Mouse (Mus musculus) myocyte (in vitro differentiated cells): ENCODE data around the gene Supt4a. TPM values are rescaled to one million over a fixed set of nuclear protein-coding genes. Genes with fewer than 3 reads are reported as not detected.

Source experiments
- H3K27me3 ChIP-seq: one replicate; pipeline ENCODE4 v1.6.1; 2011; ENCODE audit not compliant: control insufficient read depth, insufficient read depth, insufficient read length
- H3K36me3 ChIP-seq: one replicate; pipeline ENCODE4 v1.6.1; 2011; ENCODE audit not compliant: control insufficient read depth, insufficient read depth
- H3K4me2 ChIP-seq: one replicate; pipeline ENCODE4 v1.6.1; 2011; ENCODE audit warnings: low read depth, control low read depth
- H3K4me3 ChIP-seq: one replicate; pipeline ENCODE4 v1.5.1; 2011; ENCODE audit warnings: mild to moderate bottlenecking, control low read depth, moderate library complexity
- H3K79me2 ChIP-seq: one replicate; pipeline ENCODE4 v1.6.1; 2011; ENCODE audit not compliant: control insufficient read depth, insufficient read depth
- H3ac ChIP-seq: one replicate; pipeline ENCODE4 v1.6.1; 2011; ENCODE audit not compliant: control insufficient read depth, insufficient read length
- CEBPB ChIP-seq: IDR thresholded peaks from 2 replicates; pipeline ENCODE4 v1.6.1; 2011; ENCODE audit warnings: mild to moderate bottlenecking, moderate library complexity; ENCODE audit not compliant: poor library complexity, insufficient read depth, severe bottlenecking
- E2F4 ChIP-seq: IDR thresholded peaks from one replicate; pipeline ENCODE4 v1.6.1; 2011; ENCODE audit warnings: mild to moderate bottlenecking, control low read depth, moderate library complexity; ENCODE audit not compliant: insufficient read depth
- MAX ChIP-seq: IDR thresholded peaks from one replicate; pipeline ENCODE4 v1.6.1; 2011; ENCODE audit warnings: low read depth, mild to moderate bottlenecking, control low read depth
- MYOD1 ChIP-seq, 3 experiments: IDR thresholded peaks; one replicate each; pipeline ENCODE4 v1.6.1; 2011; ENCODE audit warnings: control low read depth in 2 of 3, low read depth in 2 of 3, mild to moderate bottlenecking in 2 of 3, moderate library complexity in 1 of 3; ENCODE audit not compliant: insufficient read length in 2 of 3, control insufficient read depth in 1 of 3
- MYOG ChIP-seq, 3 experiments: IDR thresholded peaks; one replicate each; pipeline ENCODE4 v1.6.1; 2011; ENCODE audit warnings: control low read depth in 2 of 3, low read depth in 2 of 3, mild to moderate bottlenecking in 2 of 3; ENCODE audit not compliant: insufficient read length in 2 of 3, control insufficient read depth in 1 of 3, insufficient read depth in 1 of 3
- POLR2A ChIP-seq: IDR thresholded peaks from one replicate; pipeline ENCODE4 v1.6.1; 2011; ENCODE audit warnings: low read depth, mild to moderate bottlenecking, control low read depth, moderate library complexity; ENCODE audit not compliant: insufficient read length
- POLR2AphosphoS2 ChIP-seq: IDR thresholded peaks from one replicate; pipeline ENCODE4 v1.6.1; 2011; ENCODE audit warnings: low read depth, control low read depth; ENCODE audit not compliant: insufficient read length
- REST ChIP-seq: IDR thresholded peaks from one replicate; pipeline ENCODE4 v1.6.1; 2011; ENCODE audit warnings: mild to moderate bottlenecking, control low read depth, moderate library complexity; ENCODE audit not compliant: insufficient read depth, insufficient read length
- SRF ChIP-seq: IDR thresholded peaks from one replicate; pipeline ENCODE4 v1.6.1; 2011; ENCODE audit warnings: low read depth; ENCODE audit not compliant: control insufficient read depth, insufficient read length
- TCF12 ChIP-seq: IDR thresholded peaks from one replicate; pipeline ENCODE4 v1.6.1; 2011; ENCODE audit warnings: mild to moderate bottlenecking, control low read depth; ENCODE audit not compliant: poor library complexity, insufficient read depth, severe bottlenecking
- TCF3 ChIP-seq: IDR thresholded peaks from one replicate; pipeline ENCODE4 v1.6.1; 2011; ENCODE audit warnings: low read depth, control low read depth; ENCODE audit not compliant: insufficient read length
- USF1 ChIP-seq: IDR thresholded peaks from one replicate; pipeline ENCODE4 v1.6.1; 2011; ENCODE audit warnings: low read depth, mild to moderate bottlenecking, control low read depth, moderate library complexity
- polyA plus RNA-seq: library from polyadenylated mRNA; unstranded; fragments of >200 nt; fragmentation: generic; extraction: Trizol; gene quantifications from one replicate; pipeline ENCODE4 v1.2.1, GENCODE M21; 2012; ENCODE audit warnings: missing spikeins

Gene Supt4a
- polyA plus RNA-seq, 1 experiment: 159 TPM

DNA sequence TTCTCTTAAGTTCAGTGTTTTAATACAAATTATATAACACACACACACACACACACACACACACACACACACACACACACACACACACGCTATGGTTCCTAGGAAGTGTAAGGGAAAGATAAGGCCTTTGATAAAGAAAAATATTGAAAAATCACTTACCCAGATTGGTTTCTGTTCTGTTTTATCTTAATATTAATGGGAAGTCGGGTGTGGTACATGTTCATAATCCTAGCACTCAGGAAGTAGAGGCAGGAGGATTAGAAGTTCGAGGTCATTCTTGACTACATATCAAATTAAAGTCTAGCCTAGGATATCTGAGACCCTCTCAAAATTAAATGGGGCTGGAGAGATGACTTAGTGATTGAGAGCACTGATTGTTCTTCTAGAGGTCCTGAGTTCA is 15.2 kb upstream of the Supt4a start:
- Histone ChIP-seq H3K36me3 (no peaks in the 10 kb centered on the region), H3K4me3 (no peak overlapping the region), H3K27me3 (peaks cover 74% of the 10 kb centered on the region), H3ac (no peak overlapping the region), H3K79me2 (no peaks in the 10 kb centered on the region), H3K4me2 (no peak overlapping the region)
- TF ChIP-seq MYOG (IDR thresholded peaks at IDR 0.05; ENCODE audit: control insufficient read depth in 1 of 3, insufficient read depth in 1 of 3, insufficient read length in 2 of 3, low read depth in 2 of 3): no peak
- no peak for TF ChIP-seq REST
- TF ChIP-seq SRF: no peak
- no peak for TF ChIP-seq USF1
- no peak for TF ChIP-seq POLR2AphosphoS2
- no peak for TF ChIP-seq TCF3
- no peak for TF ChIP-seq MAX
- no peak for TF ChIP-seq POLR2A
- TF ChIP-seq CEBPB: no peak
- TF ChIP-seq E2F4: no peak
- TF ChIP-seq MYOD1 (IDR thresholded peaks at IDR 0.05; ENCODE audit: control insufficient read depth in 1 of 3, insufficient read length in 2 of 3, low read depth in 2 of 3): no peak
- no peak for TF ChIP-seq TCF12

- Histone ChIP-seq H3ac (no peak overlapping the region), H3K79me2 (no peaks in the 10 kb centered on the region), H3K4me3 (no peak overlapping the region), H3K4me2 (no peak overlapping the region), H3K36me3 (no peaks in the 10 kb centered on the region), H3K27me3 (peaks cover 69% of the 10 kb centered on the region)
- no peak for TF ChIP-seq REST
- TF ChIP-seq E2F4: no peak
- TF ChIP-seq MAX: no peak
- TF ChIP-seq TCF3: no peak
- TF ChIP-seq MYOD1 (IDR thresholded peaks at IDR 0.05; ENCODE audit: control insufficient read depth in 1 of 3, insufficient read length in 2 of 3, low read depth in 2 of 3): no peak
- no peak for TF ChIP-seq POLR2A
- TF ChIP-seq SRF: no peak
- TF ChIP-seq POLR2AphosphoS2: no peak
- no peak for TF ChIP-seq TCF12
- TF ChIP-seq MYOG (IDR thresholded peaks at IDR 0.05; ENCODE audit: control insufficient read depth in 1 of 3, insufficient read depth in 1 of 3, insufficient read length in 2 of 3, low read depth in 2 of 3): no peak
- TF ChIP-seq CEBPB: no peak
- no peak for TF ChIP-seq USF1
Measured at GRCm38 (mm10) chr11:87722891-87723290, 14.5 kb upstream of the Supt4a start.

- no peaks in the 10 kb centered on the region for H3K79me2 ChIP-seq
- peaks cover 68% of the 10 kb centered on the region for H3K27me3 ChIP-seq
- no peak overlapping the region for H3K4me2 ChIP-seq
- no peaks in the 10 kb centered on the region for H3K36me3 ChIP-seq
- TF ChIP-seq MAX (no peak), MYOD1 (IDR thresholded peaks at IDR 0.05; ENCODE audit: control insufficient read depth in 1 of 3, insufficient read length in 2 of 3, low read depth in 2 of 3) (no peak), TCF3 (no peak), MYOG (IDR thresholded peaks at IDR 0.05; ENCODE audit: control insufficient read depth in 1 of 3, insufficient read depth in 1 of 3, insufficient read length in 2 of 3, low read depth in 2 of 3) (no peak), USF1 (no peak), POLR2A (no peak), TCF12 (no peak), REST (no peak)
- no peak overlapping the region for H3K4me3 ChIP-seq
- H3ac ChIP-seq: no peak overlapping the region
Measured at GRCm38 (mm10) chr11:87725515-87725914, 11.8 kb upstream of the Supt4a start.

DNA sequence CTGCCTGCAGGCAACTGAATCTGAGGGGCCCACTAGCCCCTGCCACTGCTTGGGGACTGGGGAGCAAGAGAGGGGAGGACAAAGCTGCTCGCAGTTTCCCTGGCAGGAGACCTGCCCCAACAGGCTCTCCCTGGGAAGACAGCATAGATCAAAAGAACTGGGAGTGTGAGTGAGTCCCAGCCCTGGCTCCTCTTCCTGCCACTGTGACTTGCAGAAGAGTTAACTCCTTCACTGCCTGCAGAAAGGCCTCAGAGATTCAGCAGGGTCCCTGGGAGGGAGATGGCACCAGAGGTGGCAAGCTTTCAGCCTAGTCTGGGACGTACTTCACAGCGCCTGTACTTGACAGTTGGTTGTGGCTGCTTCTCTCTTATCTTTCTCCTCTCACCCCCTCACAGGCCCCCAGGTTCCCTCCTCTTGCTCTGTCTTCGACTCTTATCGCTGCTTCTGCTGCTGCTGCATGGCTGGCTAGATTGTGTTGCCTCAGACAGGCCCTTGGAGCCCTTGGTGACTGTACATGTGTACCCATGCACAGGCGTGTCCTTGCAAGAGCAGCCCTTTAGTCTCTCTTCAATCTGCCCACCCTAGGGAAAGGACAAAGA is 11.3 kb upstream of the Supt4a start:
- H3K36me3 ChIP-seq: no peaks in the 10 kb centered on the region
- H3K79me2 ChIP-seq: no peaks in the 10 kb centered on the region
- H3K4me2 ChIP-seq: no peak overlapping the region
- no peak for TF ChIP-seq TCF3
- no peak for TF ChIP-seq REST
- TF ChIP-seq MYOG (IDR thresholded peaks at IDR 0.05; ENCODE audit: control insufficient read depth in 1 of 3, insufficient read depth in 1 of 3, insufficient read length in 2 of 3, low read depth in 2 of 3): no peak
- TF ChIP-seq SRF: no peak
- no peak for TF ChIP-seq MYOD1 (IDR thresholded peaks at IDR 0.05; ENCODE audit: control insufficient read depth in 1 of 3, insufficient read length in 2 of 3, low read depth in 2 of 3)
- no peak for TF ChIP-seq TCF12
- TF ChIP-seq CEBPB: no peak
- no peak for TF ChIP-seq MAX
- no peak for TF ChIP-seq USF1
- no peak overlapping the region for H3K4me3 ChIP-seq
- H3K27me3 ChIP-seq: peaks cover 62% of the 10 kb centered on the region
- H3ac ChIP-seq: no peak overlapping the region

GRCm38 (mm10) chr11:87727021-87727420 is 10.3 kb upstream of the Supt4a start:
- no peak overlapping the region for H3K4me2 ChIP-seq
- H3K79me2 ChIP-seq: no peaks in the 10 kb centered on the region
- H3K36me3 ChIP-seq: no peaks in the 10 kb centered on the region
- no peak overlapping the region for H3ac ChIP-seq
- H3K4me3 ChIP-seq: no peak overlapping the region
- no peak for TF ChIP-seq E2F4
- TF ChIP-seq SRF: no peak
- TF ChIP-seq MYOG (IDR thresholded peaks at IDR 0.05; ENCODE audit: control insufficient read depth in 1 of 3, insufficient read depth in 1 of 3, insufficient read length in 2 of 3, low read depth in 2 of 3): no peak
- no peak for TF ChIP-seq POLR2A
- no peak for TF ChIP-seq TCF12
- TF ChIP-seq POLR2AphosphoS2: no peak
- TF ChIP-seq USF1: no peak
- no peak for TF ChIP-seq REST
- no peak for TF ChIP-seq MYOD1 (IDR thresholded peaks at IDR 0.05; ENCODE audit: control insufficient read depth in 1 of 3, insufficient read length in 2 of 3, low read depth in 2 of 3)
- TF ChIP-seq CEBPB: no peak
- no peak for TF ChIP-seq TCF3
- TF ChIP-seq MAX: no peak
- peaks cover 54% of the 10 kb centered on the region for H3K27me3 ChIP-seq
